Mouse (Mus musculus): ENCODE measurements around the gene Gda. TPM values are rescaled to one million over a fixed set of nuclear protein-coding genes. Genes with fewer than 3 reads are reported as not detected.

Gda gene
- total RNA-seq, 2 experiments from 2014 or later = 250 to 256 TPM

- intact Hi-C loops (cut with DNase I) = no loop called here
- no peak for DNase-seq (ENCODE audit: extremely low spot score in 1 of 2, low spot score in 2 of 2)
Observed at GRCm38 (mm10) chr19:21384231-21384630, 89.0 kb downstream of the Gda start.

GRCm38 (mm10) chr19:21383491-21384226, 89.6 kb downstream of the Gda start:
- intact Hi-C loops (cut with DNase I) = no loop called here
- DNase-seq (ENCODE audit: extremely low spot score in 1 of 2, low spot score in 2 of 2) = no peak

- DNase-seq (ENCODE audit: extremely low spot score in 1 of 2, low spot score in 2 of 2) = no peak
- intact Hi-C loops (cut with DNase I) = no loop called here
Observed at GRCm38 (mm10) chr19:21381696-21382095, 91.5 kb downstream of the Gda start.

- intact Hi-C loops (cut with DNase I) = loop anchor here (10.0 kb wide), 1 partner anchor 926 kb away; no protein-coding TSS in a partner anchor
- DNase-seq (ENCODE audit: extremely low spot score in 1 of 2, low spot score in 2 of 2) = no peak
Observed at GRCm38 (mm10) chr19:21379195-21379594, 94.0 kb downstream of the Gda start.

GRCm38 (mm10) chr19:21376445-21377218, 96.6 kb downstream of the Gda start:
- intact Hi-C loops (cut with DNase I) = loop anchor here (10.0 kb wide), 1 partner anchor 928 kb away; no protein-coding TSS in a partner anchor
- no peak for DNase-seq (ENCODE audit: extremely low spot score in 1 of 2, low spot score in 2 of 2)

- intact Hi-C loops (cut with DNase I) = loop anchor here (1.0 to 10.0 kb wide), 5 partner anchors 99 to 932 kb away; partner anchors contain the start of gene Gda
- DNase-seq (ENCODE audit: extremely low spot score in 1 of 2, low spot score in 2 of 2) = peak; percentile 32 to 46
Observed at GRCm38 (mm10) chr19:21373073-21373755, 100.0 kb downstream of the Gda start.

GRCm38 (mm10) chr19:21372395-21373072, 100.7 kb downstream of the Gda start:
- intact Hi-C loops (cut with DNase I) = loop anchor here (1.0 to 10.0 kb wide), 5 partner anchors 100 to 932 kb away; partner anchors contain the start of gene Gda
- no peak for DNase-seq (ENCODE audit: extremely low spot score in 1 of 2, low spot score in 2 of 2)

GRCm38 (mm10) chr19:21371337-21371736, 101.9 kb downstream of the Gda start:
- no peak for DNase-seq (ENCODE audit: extremely low spot score in 1 of 2, low spot score in 2 of 2)
- intact Hi-C loops (cut with DNase I) = loop anchor here (5.0 to 10.0 kb wide), 4 partner anchors 101 to 933 kb away; partner anchors contain the start of gene Gda

- no peak for DNase-seq (ENCODE audit: extremely low spot score in 1 of 2, low spot score in 2 of 2)
- intact Hi-C loops (cut with DNase I) = loop anchor here (5.0 to 10.0 kb wide), 4 partner anchors 102 to 934 kb away; partner anchors contain the start of gene Gda
Observed at GRCm38 (mm10) chr19:21370782-21371181, 102.5 kb downstream of the Gda start.

GRCm38 (mm10) chr19:21369175-21369574, 104.1 kb downstream of the Gda start:
- intact Hi-C loops (cut with DNase I) = loop anchor here (10.0 kb wide), 2 partner anchors 514 to 574 kb away; no protein-coding TSS in a partner anchor
- no peak for DNase-seq (ENCODE audit: extremely low spot score in 1 of 2, low spot score in 2 of 2)

- no peak for DNase-seq (ENCODE audit: extremely low spot score in 1 of 2, low spot score in 2 of 2)
- intact Hi-C loops (cut with DNase I) = loop anchor here (10.0 kb wide), 2 partner anchors 514 to 574 kb away; no protein-coding TSS in a partner anchor
Observed at GRCm38 (mm10) chr19:21368595-21368994, 104.7 kb downstream of the Gda start.

- intact Hi-C loops (cut with DNase I) = no loop called here
- no peak for DNase-seq (ENCODE audit: extremely low spot score in 1 of 2, low spot score in 2 of 2)
Observed at GRCm38 (mm10) chr19:21357792-21358191, 115.5 kb downstream of the Gda start.

- no peak for DNase-seq (ENCODE audit: extremely low spot score in 1 of 2, low spot score in 2 of 2)
Observed at GRCm38 (mm10) chr19:21349634-21350033, 123.6 kb downstream of the Gda start.

GRCm38 (mm10) chr19:21346646-21347045, 126.6 kb downstream of the Gda start:
- intact Hi-C loops (cut with DNase I) = no loop called here
- no peak for DNase-seq (ENCODE audit: extremely low spot score in 1 of 2, low spot score in 2 of 2)

More at GRCm38 (mm10) chr19:21349634-21350033, 123.6 kb downstream of the Gda start:
- intact Hi-C loops (cut with DNase I) = no loop called here

Other genes starting within 250 kb of the Gda start
- 100 to 1,000 TPM; 166 to 167 TPM for gene Zfand5, start 201.2 kb downstream of the Gda start, total RNA-seq (2021)
- 10 to 100 TPM; 24.6 to 25.0 TPM for gene 1110059E24Rik, start 179.5 kb upstream of the Gda start, total RNA-seq (2021)
- 10 to 100 TPM; 54.8 to 62.1 TPM for gene Abhd17b, start 179.7 kb upstream of the Gda start, total RNA-seq (2021)